In the genomic region with DNA sequence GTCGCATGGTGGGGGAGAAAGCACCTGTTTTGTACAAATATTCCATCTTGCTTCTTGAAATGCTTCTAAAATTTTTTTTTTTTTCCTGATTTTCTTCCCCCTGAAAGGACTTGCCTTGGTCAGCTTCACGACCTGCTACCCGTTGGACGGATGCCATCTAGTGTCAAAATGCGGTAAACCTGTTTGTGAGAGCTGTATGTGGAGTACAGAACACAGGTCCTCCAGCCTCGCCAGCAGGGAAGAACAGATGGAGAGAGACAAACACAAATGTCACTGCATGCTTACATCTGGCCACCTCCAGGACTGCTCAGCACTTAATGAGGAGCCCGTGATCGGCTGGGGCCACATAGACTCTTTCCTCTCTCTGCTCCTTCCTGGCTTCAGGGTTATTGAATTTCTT, we compare ENCODE assay signal across 9 mouse cellular contexts. TPM values are rescaled to one million over a fixed set of nuclear protein-coding genes. Genes with fewer than 3 reads are reported as not detected.
DNase-seq lines count a peak whose midpoint lies in the region; ATAC-seq and TF ChIP-seq lines count a peak whose summit lies in the region.
"Had no signal": no experiment of that assay in that cellular context is flagged by ENCODE, and none has a peak within 500 bp of the region (broad histone marks: within the 10 kb centered on the region; RNA-seq: fewer than 3 reads in every experiment).

No protein-coding gene starts in this region.

- peak; percentile 36 for TF ChIP-seq CTCF in ES-Bruce4 (IDR thresholded peaks at IDR 0.05; ENCODE audit: low read depth, low read length)

- TF ChIP-seq POLR2A in ES-Bruce4 (IDR thresholded peaks at IDR 0.05; ENCODE audit: insufficient read depth, low read length), result no peak

- no peak for ATAC-seq in heart, embryonic 12.5 days (ENCODE audit: insufficient number of reproducible peaks, low FRiP score)
- ATAC-seq in frontal cortex, adult (ENCODE audit: low TSS enrichment), result peak; percentile 84

- no peaks in the 10 kb centered on the region for H3K4me1 ChIP-seq in heart, embryonic 12.5 days (replicated peaks)
- no peaks in the 10 kb centered on the region for H3K4me1 ChIP-seq in ES-Bruce4 (ENCODE audit: control insufficient read depth, insufficient read depth, low read length)

- TF ChIP-seq EP300 in ES-Bruce4 (IDR thresholded peaks at IDR 0.05; ENCODE audit: insufficient read depth, low read depth, low read length), result no peak

- peak; percentile 63 for DNase-seq in heart, postnatal 4 days
- DNase-seq in brain, embryonic 18.5 days (ENCODE audit: low read depth, low spot score), result peak; percentile 55
- DNase-seq in layer of hippocampus, postnatal 25 days (ENCODE audit: extremely low spot score in 1 of 2, low spot score in 1 of 2), result peak; percentile 32 to 51
- DNase-seq in retina, embryonic 14.5 days (ENCODE audit: low spot score), result peak; percentile 76
- no peak for DNase-seq in T-cell, adult 2 months (ENCODE audit: low spot score)

- no peak overlapping the region for H3K4me3 ChIP-seq in heart, embryonic 12.5 days
- no peak overlapping the region for H3K4me3 ChIP-seq in ES-Bruce4 (ENCODE audit: low read depth, low read length)

- no peaks in the 10 kb centered on the region for H3K9me3 ChIP-seq in heart, embryonic 12.5 days (replicated peaks)
- no peaks in the 10 kb centered on the region for H3K9me3 ChIP-seq in ES-Bruce4 (replicated peaks; ENCODE audit: control insufficient read depth, insufficient read depth, low read length, poor library complexity, severe bottlenecking)

- H3K9ac ChIP-seq in heart, embryonic 12.5 days, result no peak overlapping the region
- no peak overlapping the region for H3K9ac ChIP-seq in ES-Bruce4 (ENCODE audit: low read depth, poor library complexity, severe bottlenecking)

- no peaks in the 10 kb centered on the region for H3K27me3 ChIP-seq in heart, embryonic 12.5 days (replicated peaks)
- H3K27me3 ChIP-seq in ES-Bruce4 (ENCODE audit: control insufficient read depth, insufficient read depth, low read length, poor library complexity, severe bottlenecking), result no peaks in the 10 kb centered on the region

- H3K36me3 ChIP-seq in heart, embryonic 12.5 days, result no peaks in the 10 kb centered on the region
- no peaks in the 10 kb centered on the region for H3K36me3 ChIP-seq in ES-Bruce4 (ENCODE audit: control insufficient read depth, insufficient read depth, low read length, poor library complexity, severe bottlenecking)

- 31% methylated on average over 8 of the region's 8 CpGs for WGBS in heart, embryonic 12.5 days

- no peak overlapping the region for H3K4me2 ChIP-seq in heart, embryonic 12.5 days

- H3K27ac ChIP-seq in heart, embryonic 12.5 days (ENCODE audit: poor library complexity, severe bottlenecking), result no peak overlapping the region
- no peak overlapping the region for H3K27ac ChIP-seq in ES-Bruce4 (ENCODE audit: insufficient read depth, low read length)

RNA-seq across cellular contexts. Expression of gene Glp2r, which starts 1.6 kb away (rescaled TPM):
- total RNA-seq in heart, postnatal 4 days (2021), result not detected
- polyA plus RNA-seq in heart, embryonic 12.5 days (2016; fragmentation: Nextera tagmentation; extraction: Ambion mirVana), result not detected in 2 replicates
- not detected in 2 replicates for polyA plus RNA-seq in ES-Bruce4 (2011; ENCODE audit: insufficient read depth, insufficient read length, low read depth, missing spikeins)
- 1 to 10 TPM; 3.0 to 3.7 TPM for total RNA-seq in layer of hippocampus, postnatal 25 days (2021)

RNA-seq across cellular contexts. Expression of gene Gsg1l2, which starts 1.8 kb away (rescaled TPM):
- not detected for total RNA-seq in heart, postnatal 4 days (2021)
- polyA plus RNA-seq in heart, embryonic 12.5 days (2016; fragmentation: Nextera tagmentation; extraction: Ambion mirVana), result not detected in 2 replicates
- polyA plus RNA-seq in ES-Bruce4 (2011; ENCODE audit: insufficient read depth, insufficient read length, low read depth, missing spikeins), result not detected in 2 replicates
- total RNA-seq in layer of hippocampus, postnatal 25 days (2021), result not detected
- polyA plus RNA-seq: lung, embryonic 16.5 days had no signal

RNA-seq across cellular contexts. Expression of gene Dhrs7c, which starts 25.4 kb away (rescaled TPM):
- total RNA-seq in heart, postnatal 4 days (2021), result 100 to 1,000 TPM; 130 to 156 TPM
- 1.1 and 1.3 TPM in 2 replicates for polyA plus RNA-seq in heart, embryonic 12.5 days (2016; fragmentation: Nextera tagmentation; extraction: Ambion mirVana)
- polyA plus RNA-seq in ES-Bruce4 (2011; ENCODE audit: insufficient read depth, insufficient read length, low read depth, missing spikeins), result not detected in 2 replicates
- not detected for total RNA-seq in layer of hippocampus, postnatal 25 days (2021)

Comparison
In these comparisons a context has a peak if more than half of its experiments do, and no peak if none do; other contexts are left out.
1. RNA of gene Dhrs7c, which starts 25.4 kb away (total RNA-seq): 130 to 156 TPM in heart, postnatal 4 days; not detected in layer of hippocampus, postnatal 25 days; every median in the first group is over 100 times any median in the second.